8 mouse cellular contexts compared by ENCODE assay signal in the genomic region with DNA sequence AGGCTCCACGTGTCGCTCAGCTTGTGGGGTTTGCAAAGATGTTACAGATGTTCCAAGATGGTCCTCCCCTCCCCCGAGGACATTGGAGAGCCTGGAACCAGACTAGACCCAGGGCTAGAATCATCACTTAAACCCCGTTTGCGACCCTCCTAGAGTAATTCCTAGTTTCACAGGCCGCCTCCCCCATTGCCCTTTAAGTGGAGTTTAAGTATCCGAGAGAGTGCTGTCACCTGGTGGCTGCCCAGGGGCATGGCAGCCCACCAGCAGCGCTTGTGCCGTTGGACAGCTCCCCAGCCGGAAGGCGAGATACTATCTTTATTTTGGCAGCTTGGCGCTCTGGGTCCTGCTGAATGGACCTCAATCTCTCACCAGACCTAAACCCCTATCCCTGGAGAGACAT. TPM values are rescaled to one million over a fixed set of nuclear protein-coding genes. Genes with fewer than 3 reads are reported as not detected.
DNase-seq lines count a peak whose midpoint lies in the region; ATAC-seq lines count a peak whose summit lies in the region.
"Had no signal": no experiment of that assay in that cellular context is flagged by ENCODE, and none has a peak within 500 bp of the region (broad histone marks: within the 10 kb centered on the region; RNA-seq: fewer than 3 reads in every experiment).

No protein-coding gene starts in this region.

- peak; percentile 11; the same call in 1 of the 2 replicates for ATAC-seq in frontal cortex, adult (ENCODE audit: low TSS enrichment)
- ATAC-seq in hindbrain, embryonic 13.5 days (ENCODE audit: low FRiP score) = no peak
- no peak for ATAC-seq in midbrain, embryonic 13.5 days

- DNase-seq in NIH3T3 (ENCODE audit: low read depth) = peak; percentile 94
- DNase-seq in cerebellum, adult 9-11 months = peak; percentile 85
- peak; percentile 73 to 86 for DNase-seq in left cerebral cortex, postnatal 10 days (ENCODE audit: extremely low spot score in 1 of 2, low spot score in 2 of 2)
- DNase-seq in skeletal muscle tissue, adult 2 months (ENCODE audit: low read depth, low spot score) = peak; percentile 49

- peaks cover 11% of the 10 kb centered on the region; the same call in 1 of the 2 replicates for H3K36me3 ChIP-seq in hindbrain, embryonic 13.5 days
- H3K36me3 ChIP-seq in midbrain, embryonic 13.5 days = peaks cover 8% of the 10 kb centered on the region; the same call in 1 of the 2 replicates
- H3K36me3 ChIP-seq: limb, embryonic 15.5 days had no signal

- peak overlapping the region; percentile 96 for H3K27ac ChIP-seq in hindbrain, embryonic 13.5 days
- H3K27ac ChIP-seq in midbrain, embryonic 13.5 days = peak overlapping the region; percentile 92
- H3K27ac ChIP-seq: limb, embryonic 15.5 days had no signal

- H3K4me1 ChIP-seq in hindbrain, embryonic 13.5 days (replicated peaks) = peaks cover 79% of the 10 kb centered on the region
- peaks cover 80% of the 10 kb centered on the region for H3K4me1 ChIP-seq in midbrain, embryonic 13.5 days (replicated peaks)

- intact Hi-C loops in left cerebral cortex, postnatal 10 days (cut with DNase I) = loop anchor here (1.0 kb wide), 1 partner anchor 73 kb away; no protein-coding TSS in a partner anchor

- H3K9me3 ChIP-seq in hindbrain, embryonic 13.5 days = no peaks in the 10 kb centered on the region
- H3K9me3 ChIP-seq in midbrain, embryonic 13.5 days = no peaks in the 10 kb centered on the region
- H3K9me3 ChIP-seq: limb, embryonic 15.5 days had no signal

- peak overlapping the region; percentile 11; the same call in 1 of the 2 replicates for H3K4me3 ChIP-seq in hindbrain, embryonic 13.5 days
- H3K4me3 ChIP-seq in midbrain, embryonic 13.5 days (replicated peaks) = no peak overlapping the region
- H3K4me3 ChIP-seq: limb, embryonic 15.5 days had no signal

- peak overlapping the region; percentile 96; the same call in 1 of the 2 replicates for H3K9ac ChIP-seq in hindbrain, embryonic 13.5 days
- H3K9ac ChIP-seq in midbrain, embryonic 13.5 days (replicated peaks) = peak overlapping the region; percentile 7; the same call in 1 of the 2 replicates
- H3K9ac ChIP-seq: limb, embryonic 15.5 days had no signal

- H3K27me3 ChIP-seq in hindbrain, embryonic 13.5 days = 0 out of 2 replicates have a peak, but pooled peaks cover 5% of the 10 kb centered on the region
- peaks cover 16% of the 10 kb centered on the region for H3K27me3 ChIP-seq in midbrain, embryonic 13.5 days

- 3% methylated on average over 12 of the region's 12 CpGs for WGBS in hindbrain, embryonic 13.5 days
- under 1% methylated on average over 12 of the region's 12 CpGs for WGBS in midbrain, embryonic 13.5 days

- H3K4me2 ChIP-seq in hindbrain, embryonic 13.5 days = peak overlapping the region; percentile 68
- H3K4me2 ChIP-seq in midbrain, embryonic 13.5 days (replicated peaks) = peak overlapping the region; percentile 79
- H3K4me2 ChIP-seq: limb, embryonic 15.5 days had no signal

RNA-seq across cellular contexts. Expression of a gene that starts 1.3 kb away (rescaled TPM):
- 58.3 and 63.0 TPM in 2 replicates for polyA plus RNA-seq in hindbrain, embryonic 13.5 days (2015; fragmentation: Nextera tagmentation; extraction: Ambion mirVana)
- 10 to 100 TPM; 94.8 to 99.2 TPM for total RNA-seq in left cerebral cortex, postnatal 10 days (2021)
- polyA plus RNA-seq in midbrain, embryonic 13.5 days (2015; fragmentation: Nextera tagmentation; extraction: Ambion mirVana) = 48.0 and 54.5 TPM in 2 replicates

RNA-seq across cellular contexts. Expression of a gene that starts 17.4 kb away (rescaled TPM):
- polyA plus RNA-seq in hindbrain, embryonic 13.5 days (2015; fragmentation: Nextera tagmentation; extraction: Ambion mirVana) = 97.6 and 102 TPM in 2 replicates
- 10 to 100 TPM; 15.6 to 16.9 TPM for total RNA-seq in left cerebral cortex, postnatal 10 days (2021)
- polyA plus RNA-seq in midbrain, embryonic 13.5 days (2015; fragmentation: Nextera tagmentation; extraction: Ambion mirVana) = 118 and 125 TPM in 2 replicates

RNA-seq across cellular contexts. Expression of a gene that starts 33.0 kb away (rescaled TPM):
- 134 and 145 TPM in 2 replicates for polyA plus RNA-seq in hindbrain, embryonic 13.5 days (2015; fragmentation: Nextera tagmentation; extraction: Ambion mirVana)
- 100 to 1,000 TPM; 126 to 129 TPM for total RNA-seq in left cerebral cortex, postnatal 10 days (2021)
- 137 and 145 TPM in 2 replicates for polyA plus RNA-seq in midbrain, embryonic 13.5 days (2015; fragmentation: Nextera tagmentation; extraction: Ambion mirVana)

RNA-seq across cellular contexts. Expression of a gene that starts 36.4 kb away (rescaled TPM):
- not detected in 2 replicates for polyA plus RNA-seq in hindbrain, embryonic 13.5 days (2015; fragmentation: Nextera tagmentation; extraction: Ambion mirVana)
- total RNA-seq in left cerebral cortex, postnatal 10 days (2021) = 1 to 10 TPM; 1.6 to 4.7 TPM
- polyA plus RNA-seq in midbrain, embryonic 13.5 days (2015; fragmentation: Nextera tagmentation; extraction: Ambion mirVana) = not detected in 2 replicates
- polyA plus RNA-seq: limb, embryonic 15.5 days had no signal

RNA-seq across cellular contexts. Expression of a gene that starts 48.4 kb away (rescaled TPM):
- polyA plus RNA-seq in hindbrain, embryonic 13.5 days (2015; fragmentation: Nextera tagmentation; extraction: Ambion mirVana) = 1.6 and 2.1 TPM in 2 replicates
- total RNA-seq in left cerebral cortex, postnatal 10 days (2021) = 10 to 100 TPM; 13.9 to 16.9 TPM
- 1.3 and 1.6 TPM in 2 replicates for polyA plus RNA-seq in midbrain, embryonic 13.5 days (2015; fragmentation: Nextera tagmentation; extraction: Ambion mirVana)
